Mouse (Mus musculus) lung, postnatal 36 days (tissue): Measurements from ENCODE around the gene Gm45844.
A peak's percentile ranks its signal among the peaks of the same experiment; 100 is the strongest.
"Not testable (repeated sequence)": the region's sequence is repeated elsewhere in the genome, so short reads cannot be mapped to it uniquely, and the experiment has no call there.

Experiments
- DNase-seq: peaks from one replicate; pipeline ENCODE4 v3.0.0; 2022; ENCODE audit warnings: mixed read lengths

Gene Gm45844

DNA sequence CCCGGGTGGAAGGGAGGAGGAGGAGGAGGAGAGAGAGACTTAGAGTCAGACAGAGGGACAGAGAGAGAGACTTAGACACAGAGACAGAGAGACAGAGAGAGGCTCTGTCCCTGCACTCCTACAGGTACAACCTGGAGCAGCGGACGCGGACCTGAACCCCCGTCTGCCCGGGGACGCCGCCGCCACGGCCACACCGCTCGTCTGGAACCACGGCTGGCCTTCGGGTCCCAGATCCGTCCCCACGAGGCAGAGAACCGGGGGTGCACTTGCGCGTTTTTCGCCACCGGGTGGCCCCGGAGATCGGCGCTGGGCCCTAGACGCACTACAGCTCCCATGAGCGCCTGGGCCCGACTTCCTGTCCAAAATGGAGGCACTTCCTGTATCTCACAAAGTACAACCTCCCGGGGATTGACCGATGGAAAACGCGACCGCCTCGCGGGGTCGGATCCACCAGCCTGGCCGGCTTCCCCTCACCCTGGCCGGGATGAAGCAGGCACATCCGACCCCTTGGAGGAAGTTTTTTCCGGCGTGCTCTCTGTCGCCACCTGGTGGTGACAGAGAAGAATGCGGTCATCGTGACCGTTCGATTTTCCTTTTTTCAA is at the start of gene Gm45844:
Gene Gm45844 (minus strand): TSS at position 324 of the 602 bp plus-strand sequence.
- peak; percentile 91 for DNase-seq

DNA sequence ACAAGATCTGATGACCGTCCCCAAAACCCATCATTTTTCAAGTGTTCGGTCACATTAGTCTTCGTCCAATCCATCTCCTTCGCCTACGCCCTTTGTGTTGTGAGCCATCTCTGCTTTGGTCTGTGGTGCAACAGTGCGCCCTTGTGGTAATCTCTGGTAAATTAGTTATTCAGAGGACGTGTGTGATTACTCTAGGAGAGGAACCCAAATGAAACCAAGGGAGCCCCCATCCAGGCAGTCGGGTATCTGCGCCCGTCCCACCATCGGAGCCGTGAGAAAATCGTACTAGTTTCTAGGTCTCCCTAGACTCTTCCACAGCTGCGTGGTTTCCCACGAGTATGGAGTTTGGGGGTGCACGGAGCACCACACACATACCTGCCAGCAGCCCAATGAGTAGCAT is 17.5 kb upstream of the Gm45844 start:
- DNase-seq: peak; percentile 84

- DNase-seq: peak; percentile 51
These were observed 3.3 kb upstream of the Gm45844 start for GRCm38 (mm10) chr7:7281383-7281782.

GRCm38 (mm10) chr7:7277556-7277955 is 533 bp downstream of the Gm45844 start:
- not testable (repeated sequence) for DNase-seq

DNA sequence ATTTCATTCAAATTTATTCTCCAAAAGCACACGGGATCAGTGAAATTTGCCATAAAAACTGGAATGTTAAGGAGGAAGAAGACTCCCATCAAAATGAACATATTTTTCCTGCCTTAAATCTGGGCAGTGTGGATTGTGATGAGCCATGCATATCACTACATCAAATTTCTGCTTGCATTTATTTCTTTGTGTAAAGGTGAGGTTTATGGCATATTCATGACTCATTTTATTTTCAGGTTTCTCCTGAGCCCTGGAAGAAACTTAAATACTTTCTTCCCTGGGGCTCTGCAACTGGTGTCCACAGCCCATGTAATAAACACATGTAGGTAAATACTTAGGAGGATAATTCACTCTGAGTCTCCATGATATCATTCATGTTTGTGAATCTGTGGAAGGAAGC is 30.9 kb downstream of the Gm45844 start, which contains the start of gene Vmn2r29:
Gene Vmn2r29 (minus strand): TSS at position 101 of the 400 bp plus-strand sequence.
- DNase-seq: not testable (repeated sequence)

DNA sequence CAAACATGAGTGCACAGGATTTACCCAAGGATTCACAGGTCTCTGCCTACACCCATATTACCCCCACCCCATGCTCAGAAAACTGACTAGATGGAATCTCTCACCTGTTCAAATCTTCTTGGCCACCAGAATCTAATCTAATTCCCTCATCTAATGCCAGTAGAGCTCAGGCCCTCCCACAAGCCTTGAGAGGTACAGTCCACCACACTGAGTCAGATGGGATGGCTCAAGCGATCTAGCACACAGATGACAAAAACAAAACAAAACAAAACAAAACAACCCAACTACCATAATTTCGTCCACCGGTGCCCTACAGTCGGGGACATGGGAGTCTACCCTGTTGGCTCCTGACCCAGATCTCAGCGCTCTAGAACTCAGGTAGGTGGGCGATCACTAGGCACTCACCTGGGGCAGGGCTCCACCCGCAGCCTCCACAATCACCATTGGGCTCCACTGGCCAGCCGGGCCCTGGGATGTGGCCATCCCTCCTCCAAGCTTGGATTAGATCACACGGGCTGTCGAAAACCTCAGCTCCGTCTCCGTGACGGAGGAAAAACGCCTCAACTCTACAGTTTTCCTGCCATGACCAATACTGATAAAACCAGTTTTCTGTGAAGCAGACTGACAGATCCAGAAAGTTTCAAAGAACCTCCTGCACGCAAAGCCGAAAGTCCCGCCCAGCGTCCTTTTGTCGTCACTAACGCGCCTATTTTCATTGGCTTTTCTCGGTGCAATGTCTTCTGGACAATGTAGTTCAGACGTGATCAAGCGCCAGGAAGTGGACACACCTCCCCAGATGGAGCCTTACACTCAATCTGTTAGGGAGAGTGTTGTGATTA is 68.6 kb downstream of the Gm45844 start, which contains the start of gene Zfp772:
Gene Zfp772 (minus strand): TSS at position 686 of the 839 bp plus-strand sequence.
- peak; percentile 77 for DNase-seq

- peak; percentile 78 for DNase-seq
These were observed 89.7 kb downstream of the Gm45844 start for GRCm38 (mm10) chr7:7188191-7188942.

DNA sequence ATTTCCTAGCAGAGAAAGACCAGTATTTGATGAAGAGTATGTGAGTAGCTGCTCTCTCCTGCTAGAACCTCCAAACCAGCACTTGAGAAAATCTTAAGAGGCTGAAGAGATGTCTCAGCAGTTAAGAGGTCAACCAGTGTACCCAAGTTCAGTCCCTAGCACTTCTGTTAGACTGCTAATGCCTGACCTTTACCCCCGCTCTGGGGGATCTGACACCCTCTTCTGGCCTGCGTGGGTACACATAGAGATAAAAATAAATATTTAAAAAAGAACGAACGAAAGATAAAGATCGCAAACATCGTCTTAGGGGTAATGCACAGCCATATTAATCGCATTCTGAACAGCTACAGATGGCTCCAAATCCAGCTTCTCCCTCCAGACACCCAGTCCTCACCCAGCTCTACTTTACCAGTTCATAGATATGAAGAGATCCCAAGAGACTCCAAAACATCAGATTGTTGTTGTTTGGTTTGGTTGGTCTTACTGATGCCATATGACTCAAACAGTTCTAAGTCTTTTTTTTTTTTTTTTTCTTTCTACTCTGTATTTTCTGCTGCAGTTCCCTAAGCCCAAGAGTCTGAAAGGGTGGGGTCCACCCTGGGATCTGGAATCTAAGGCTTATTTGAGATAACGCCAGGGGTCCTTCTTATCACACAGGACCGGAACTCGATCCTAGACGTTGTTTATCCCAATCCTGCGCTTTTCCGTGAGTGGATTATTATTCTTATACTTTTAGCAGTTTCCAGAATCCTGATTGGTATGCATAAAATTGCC is 90.5 kb downstream of the Gm45844 start:
- DNase-seq: peak; percentile 3

GRCm38 (mm10) chr7:7185897-7186296 is 92.2 kb downstream of the Gm45844 start:
- no peak for DNase-seq

- peak; percentile 84 for DNase-seq
These were observed 106.6 kb downstream of the Gm45844 start, which contains the start of gene Zfp418 for GRCm38 (mm10) chr7:7171227-7172147. Gene Zfp418, plus strand, starts transcription at chr7:7171330.
